Comparison of ENCODE assay signal across 26 mouse cellular contexts in the genomic region with DNA sequence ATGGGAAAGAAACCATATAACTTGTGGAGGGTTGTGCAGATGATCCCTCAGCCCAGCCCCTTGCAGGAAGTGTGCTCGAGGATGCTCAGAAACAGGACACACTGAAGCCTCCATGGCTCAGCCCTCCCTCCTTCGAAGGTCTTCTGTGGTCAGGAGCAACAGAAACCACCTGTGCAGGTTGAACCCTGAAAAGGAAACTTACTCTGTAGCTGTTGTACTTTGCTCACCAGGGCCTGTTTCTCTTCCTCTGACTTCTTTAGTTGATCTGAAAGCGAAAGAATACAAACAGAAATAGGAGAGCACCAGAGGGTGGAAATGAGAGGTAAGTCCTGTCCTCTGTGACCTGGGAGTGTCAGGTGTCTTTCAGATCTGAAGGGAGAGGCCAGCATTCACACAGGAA. TPM values are rescaled to one million over a fixed set of nuclear protein-coding genes. Genes with fewer than 3 reads are reported as not detected.
A peak's percentile ranks its signal among the peaks of the same experiment; 100 is the strongest.
DNase-seq lines count a peak whose midpoint lies in the region; ATAC-seq and TF ChIP-seq lines count a peak whose summit lies in the region.
"Had no signal": no experiment of that assay in that cellular context is flagged by ENCODE, and none has a peak within 500 bp of the region (broad histone marks: within the 10 kb centered on the region; RNA-seq: fewer than 3 reads in every experiment).

No protein-coding gene starts in this region.

- peak; percentile 84 for ATAC-seq in inflammation-experienced regulatory T-cells, adult 6 months
- ATAC-seq: forebrain, embryonic 13.5 days; liver, postnatal 0 days; lung, postnatal 0 days; midbrain, embryonic 15.5 days had no signal

- no peak for TF ChIP-seq POLR2A in small intestine, adult 2 months (IDR thresholded peaks at IDR 0.05; ENCODE audit: low read depth, low read length)

- peak; percentile 21 to 33 for DNase-seq in B cell, adult 2 months
- DNase-seq in CD4-positive, CD25-positive, alpha-beta regulatory T cell, adult 2 months (ENCODE audit: low read depth, low spot score), result peak; percentile 65
- no peak for DNase-seq in right cerebral cortex, postnatal 10 days (ENCODE audit: low spot score in 2 of 2)
- no peak for DNase-seq in ovary, postnatal 14 days (ENCODE audit: low spot score)
- no peak for DNase-seq in kidney, adult 11 months
- DNase-seq: adrenal gland, postnatal 14 days; cerebellum, adult 2 months; cerebellum, postnatal 25 days; embryo, embryonic 11 days; gastrocnemius, adult 2 months; kidney, adult 9 months; kidney, postnatal 14 days; layer of hippocampus, postnatal 36 days; liver, postnatal 0 days; spleen, adult 18-20 months; thymus, postnatal 25 days had no signal

- no peaks in the 10 kb centered on the region for H3K27me3 ChIP-seq in small intestine, adult 2 months (ENCODE audit: control insufficient read depth, insufficient read depth, low read length)
- H3K27me3 ChIP-seq: embryonic facial prominence, embryonic 13.5 days; hindbrain, embryonic 15.5 days; limb, embryonic 12.5 days; midbrain, embryonic 15.5 days had no signal

- H3K27ac ChIP-seq in small intestine, adult 2 months (ENCODE audit: insufficient read depth, low read depth, low read length), result peak overlapping the region; percentile 95
- H3K27ac ChIP-seq: embryonic facial prominence, embryonic 13.5 days; forebrain, embryonic 13.5 days; gastrocnemius, adult 2 months; hindbrain, embryonic 15.5 days; limb, embryonic 12.5 days; macrophage; midbrain, embryonic 15.5 days had no signal

- H3K4me1 ChIP-seq in small intestine, adult 2 months (ENCODE audit: control insufficient read depth, insufficient read depth, insufficient read length, low read length), result peaks cover 24% of the 10 kb centered on the region
- H3K4me1 ChIP-seq: forebrain, embryonic 13.5 days; midbrain, embryonic 15.5 days had no signal

- H3K4me3 ChIP-seq in small intestine, adult 2 months (ENCODE audit: low read depth, low read length), result no peak overlapping the region; the same call in 1 of the 2 replicates
- H3K4me3 ChIP-seq: embryonic facial prominence, embryonic 13.5 days; erythroblast, embryonic 14.5 days; forebrain, embryonic 13.5 days; gastrocnemius, adult 2 months; hindbrain, embryonic 15.5 days; limb, embryonic 12.5 days; midbrain, embryonic 15.5 days had no signal

- TF ChIP-seq CTCF in small intestine, adult 2 months (IDR thresholded peaks at IDR 0.05; ENCODE audit: extremely low read depth, insufficient read length, insufficient replicate concordance, low read depth, low read length), result no peak

- 22% methylated on average over 3 of the region's 3 CpGs for WGBS in small intestine, adult 2 months

- H3K36me3 ChIP-seq in small intestine, adult 2 months (ENCODE audit: control insufficient read depth, insufficient read depth, low read length), result no peaks in the 10 kb centered on the region
- H3K36me3 ChIP-seq: embryonic facial prominence, embryonic 13.5 days; hindbrain, embryonic 15.5 days; limb, embryonic 12.5 days; midbrain, embryonic 15.5 days had no signal

RNA-seq across cellular contexts. Expression of a gene that starts 13.3 kb away (rescaled TPM):
- 10 to 100 TPM in 2 of 3 experiments, 1 to 10 TPM in 1; 8.2 to 16.0 (median 15.3) TPM for polyA plus RNA-seq in inflammation-experienced regulatory T-cells, adult 6 months (2017; shearing (Covaris generic))
- polyA plus RNA-seq in small intestine, adult 2 months (2012; rRNA removed), result 1.6 and 2.0 TPM in 2 replicates
- polyA plus RNA-seq: erythroblast, embryonic 14.5 days had no signal

RNA-seq across cellular contexts. Expression of a gene that starts 20.4 kb away (rescaled TPM):
- 100 to 1,000 TPM; 208 to 375 (median 335) TPM for polyA plus RNA-seq in inflammation-experienced regulatory T-cells, adult 6 months (2017; shearing (Covaris generic))
- 2.6 and 4.6 TPM in 2 replicates for polyA plus RNA-seq in small intestine, adult 2 months (2012; rRNA removed)
- polyA plus RNA-seq: erythroblast, embryonic 14.5 days had no signal

RNA-seq across cellular contexts. Expression of a gene that starts 26.4 kb away (rescaled TPM):
- polyA plus RNA-seq in inflammation-experienced regulatory T-cells, adult 6 months (2017; shearing (Covaris generic)), result 10 to 100 TPM; 16.6 to 23.0 (median 20.6) TPM
- polyA plus RNA-seq in small intestine, adult 2 months (2012; rRNA removed), result 13.9 and 21.7 TPM in 2 replicates
- polyA plus RNA-seq: erythroblast, embryonic 14.5 days; macrophage had no signal

RNA-seq across cellular contexts. Expression of a gene that starts 28.2 kb away (rescaled TPM):
- polyA plus RNA-seq in inflammation-experienced regulatory T-cells, adult 6 months (2017; shearing (Covaris generic)), result 1 to 10 TPM; 3.9 to 6.5 (median 5.1) TPM
- polyA plus RNA-seq in small intestine, adult 2 months (2012; rRNA removed), result 43.4 and 141 TPM in 2 replicates
- polyA plus RNA-seq: erythroblast, embryonic 14.5 days; macrophage had no signal

RNA-seq across cellular contexts. Expression of a gene that starts 51.0 kb away (rescaled TPM):
- 10 to 100 TPM in 2 of 3 experiments, 1 to 10 TPM in 1; 5.0 to 15.1 (median 10.5) TPM for polyA plus RNA-seq in inflammation-experienced regulatory T-cells, adult 6 months (2017; shearing (Covaris generic))
- 3.1 and 5.5 TPM in 2 replicates for polyA plus RNA-seq in small intestine, adult 2 months (2012; rRNA removed)

Comparison
In these comparisons a context has a peak if more than half of its experiments do, and no peak if none do; other contexts are left out.
1. DNase-seq: peak in B cell, adult 2 months (2 of 2) and CD4-positive, CD25-positive, alpha-beta regulatory T cell, adult 2 months (single experiment); none in right cerebral cortex, postnatal 10 days (0 of 2), ovary, postnatal 14 days (single experiment) and kidney, adult 11 months (single experiment).
2. RNA of a gene that starts 20.4 kb away (polyA plus RNA-seq): 208 to 375 TPM in inflammation-experienced regulatory T-cells, adult 6 months; 2.6 to 4.6 TPM in small intestine, adult 2 months; every median in the first group is over 10 times any median in the second.